Mouse (Mus musculus): Measurements from ENCODE around the gene Yif1a. TPM values are rescaled to one million over a fixed set of nuclear protein-coding genes. Genes with fewer than 3 reads are reported as not detected.

Yif1a gene
- total RNA-seq, 1 experiment from 2014 or later: 10.4 TPM

GRCm38 (mm10) chr19:5058801-5059771, 29.3 kb upstream of the Yif1a start:
- no peak for ATAC-seq (ENCODE audit: extremely low read depth, insufficient number of reproducible peaks, low FRiP score, poor library complexity, severe bottlenecking)

- no peak for ATAC-seq (ENCODE audit: extremely low read depth, insufficient number of reproducible peaks, low FRiP score, poor library complexity, severe bottlenecking)
Measured at GRCm38 (mm10) chr19:5060365-5061330, 27.7 kb upstream of the Yif1a start.

- no peak for ATAC-seq (ENCODE audit: extremely low read depth, insufficient number of reproducible peaks, low FRiP score, poor library complexity, severe bottlenecking)
Measured at GRCm38 (mm10) chr19:5062041-5062440, 26.3 kb upstream of the Yif1a start.

- ATAC-seq (ENCODE audit: extremely low read depth, insufficient number of reproducible peaks, low FRiP score, poor library complexity, severe bottlenecking): no peak
Measured at GRCm38 (mm10) chr19:5062446-5062845, 25.9 kb upstream of the Yif1a start.

- ATAC-seq (ENCODE audit: extremely low read depth, insufficient number of reproducible peaks, low FRiP score, poor library complexity, severe bottlenecking): no peak
Measured at GRCm38 (mm10) chr19:5065104-5065503, 23.2 kb upstream of the Yif1a start.

GRCm38 (mm10) chr19:5067040-5067799, 21.1 kb upstream of the Yif1a start:
- ATAC-seq (ENCODE audit: extremely low read depth, insufficient number of reproducible peaks, low FRiP score, poor library complexity, severe bottlenecking): no peak

GRCm38 (mm10) chr19:5067867-5068569, 20.3 kb upstream of the Yif1a start, which contains the start of gene Cd248:
TSS of gene Cd248 (plus strand) at chr19:5068078.
- ATAC-seq (ENCODE audit: extremely low read depth, insufficient number of reproducible peaks, low FRiP score, poor library complexity, severe bottlenecking): no peak

GRCm38 (mm10) chr19:5068570-5069234, 19.6 kb upstream of the Yif1a start:
- no peak for ATAC-seq (ENCODE audit: extremely low read depth, insufficient number of reproducible peaks, low FRiP score, poor library complexity, severe bottlenecking)

GRCm38 (mm10) chr19:5069486-5069885, 18.9 kb upstream of the Yif1a start:
- no peak for ATAC-seq (ENCODE audit: extremely low read depth, insufficient number of reproducible peaks, low FRiP score, poor library complexity, severe bottlenecking)

GRCm38 (mm10) chr19:5069978-5070377, 18.4 kb upstream of the Yif1a start:
- no peak for ATAC-seq (ENCODE audit: extremely low read depth, insufficient number of reproducible peaks, low FRiP score, poor library complexity, severe bottlenecking)

GRCm38 (mm10) chr19:5071077-5071476, 17.3 kb upstream of the Yif1a start:
- no peak for ATAC-seq (ENCODE audit: extremely low read depth, insufficient number of reproducible peaks, low FRiP score, poor library complexity, severe bottlenecking)

GRCm38 (mm10) chr19:5071545-5072369, 16.6 kb upstream of the Yif1a start:
- ATAC-seq (ENCODE audit: extremely low read depth, insufficient number of reproducible peaks, low FRiP score, poor library complexity, severe bottlenecking): no peak

- ATAC-seq (ENCODE audit: extremely low read depth, insufficient number of reproducible peaks, low FRiP score, poor library complexity, severe bottlenecking): no peak
Measured at GRCm38 (mm10) chr19:5072389-5073019, 15.8 kb upstream of the Yif1a start.

GRCm38 (mm10) chr19:5073028-5073427, 15.3 kb upstream of the Yif1a start:
- no peak for ATAC-seq (ENCODE audit: extremely low read depth, insufficient number of reproducible peaks, low FRiP score, poor library complexity, severe bottlenecking)

GRCm38 (mm10) chr19:5073518-5073917, 14.8 kb upstream of the Yif1a start:
- ATAC-seq (ENCODE audit: extremely low read depth, insufficient number of reproducible peaks, low FRiP score, poor library complexity, severe bottlenecking): no peak

- ATAC-seq (ENCODE audit: extremely low read depth, insufficient number of reproducible peaks, low FRiP score, poor library complexity, severe bottlenecking): no peak
Measured at GRCm38 (mm10) chr19:5079279-5079678, 9.1 kb upstream of the Yif1a start.

Measured in neutrophil, adult 5-6 weeks (primary cell).